Mouse (Mus musculus): ENCODE data around the gene Mertk. TPM values are rescaled to one million over a fixed set of nuclear protein-coding genes. Genes with fewer than 3 reads are reported as not detected.

Gene Mertk
- 6.2 and 7.7 TPM in 2 replicates for total RNA-seq (2014; rRNA removed)
- 2.0 and 2.6 TPM in 2 replicates for polyA plus RNA-seq (2015; fragmentation: Nextera tagmentation; extraction: Ambion mirVana)

DNA sequence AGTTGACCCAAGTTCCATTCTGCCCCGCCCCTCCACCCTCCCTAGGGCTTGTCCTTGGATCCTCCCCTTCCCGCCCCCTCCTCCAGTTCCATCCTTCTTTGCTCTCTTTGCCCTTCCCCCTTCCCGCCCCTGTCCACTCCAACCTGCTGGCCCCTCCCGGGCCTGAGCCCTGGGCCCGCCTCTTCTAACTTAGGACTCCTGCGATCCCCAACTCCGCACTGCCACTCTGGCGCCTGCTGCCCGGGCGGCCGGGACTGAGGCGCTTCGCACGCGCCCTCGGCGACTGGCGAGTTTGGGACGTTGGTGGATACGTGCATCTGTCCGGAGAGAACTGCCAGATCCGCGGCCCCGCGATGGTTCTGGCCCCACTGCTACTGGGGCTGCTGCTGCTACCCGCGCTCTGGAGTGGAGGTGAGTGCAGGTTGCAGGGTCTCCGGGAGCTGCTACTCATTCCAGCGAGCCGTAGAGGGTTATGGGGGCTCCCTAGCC is at the start of gene Mertk:
TSS of gene Mertk (plus strand) at position 264 of the 489 bp plus-strand sequence.
- H3K4me3 ChIP-seq (ENCODE audit: low read depth, low read length) = peak within 1 kb of the TSS; percentile 50
- H3K27ac ChIP-seq (ENCODE audit: low read depth, low read length) = peak within 1 kb of the TSS; percentile 57; the same call in 1 of the 2 replicates
- peak within 1 kb of the TSS; percentile 95 for H3K4me2 ChIP-seq (ENCODE audit: low read depth, low read length, poor library complexity, severe bottlenecking)
- under 1% methylated on average over 29 of the region's 30 CpGs for WGBS
- DNase-seq (ENCODE audit: low spot score) (peak; percentile 82), ATAC-seq (ENCODE audit: low FRiP score) (peak; percentile 83)
- H3K9ac ChIP-seq (replicated peaks; ENCODE audit: low read length, poor library complexity, severe bottlenecking) = peak within 1 kb of the TSS; percentile 33; the same call in 1 of the 2 replicates
- H3K36me3 ChIP-seq (ENCODE audit: insufficient read depth, low read length) = no peaks in the 10 kb centered on the region
- 0 out of 2 replicates have a peak, but pooled peaks cover 4% of the 10 kb centered on the region for H3K4me1 ChIP-seq (ENCODE audit: insufficient read depth, low read length)
- TF ChIP-seq CTCF (IDR thresholded peaks at IDR 0.05) = no peak
- H3K27me3 ChIP-seq (ENCODE audit: insufficient read depth, low read length) = 0 out of 2 replicates have a peak, but pooled peaks cover 12% of the 10 kb centered on the region
- H3K9me3 ChIP-seq (ENCODE audit: low read length) = no peaks in the 10 kb centered on the region

DNA sequence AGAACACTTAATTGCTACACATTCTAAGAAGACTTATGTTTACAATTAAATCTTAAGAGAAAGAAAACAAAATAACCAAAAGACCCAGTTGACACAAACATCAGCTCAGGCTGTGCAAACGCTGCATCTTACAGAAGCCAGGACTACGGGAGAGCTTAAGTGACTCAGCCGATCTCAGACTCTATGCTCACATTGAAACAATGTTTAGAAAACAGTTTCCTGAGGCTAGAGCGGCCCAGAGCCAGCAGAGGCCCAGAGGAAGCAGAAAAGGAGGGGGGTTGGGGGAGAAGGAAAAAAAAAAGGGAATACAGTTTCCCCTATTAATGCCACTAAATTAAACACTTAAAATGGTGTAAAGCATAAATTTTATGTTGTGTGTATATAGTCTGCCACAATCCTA is 18.1 kb upstream of the Mertk start:
- Histone ChIP-seq H3K27ac (ENCODE audit: low read depth, low read length) (no peak overlapping the region), H3K9ac (replicated peaks; ENCODE audit: low read length, poor library complexity, severe bottlenecking) (no peak overlapping the region), H3K27me3 (ENCODE audit: insufficient read depth, low read length) (no peaks in the 10 kb centered on the region), H3K9me3 (ENCODE audit: low read length) (no peaks in the 10 kb centered on the region), H3K36me3 (ENCODE audit: insufficient read depth, low read length) (peaks cover 35% of the 10 kb centered on the region), H3K4me1 (ENCODE audit: insufficient read depth, low read length) (no peaks in the 10 kb centered on the region), H3K4me3 (ENCODE audit: low read depth, low read length) (no peak overlapping the region), H3K4me2 (ENCODE audit: low read depth, low read length, poor library complexity, severe bottlenecking) (no peak overlapping the region)
- ATAC-seq (ENCODE audit: low FRiP score) (no peak), DNase-seq (ENCODE audit: low spot score) (no peak)
- WGBS = 87% methylated on average over 4 of the region's 4 CpGs
- TF ChIP-seq CTCF (IDR thresholded peaks at IDR 0.05) = no peak

DNA sequence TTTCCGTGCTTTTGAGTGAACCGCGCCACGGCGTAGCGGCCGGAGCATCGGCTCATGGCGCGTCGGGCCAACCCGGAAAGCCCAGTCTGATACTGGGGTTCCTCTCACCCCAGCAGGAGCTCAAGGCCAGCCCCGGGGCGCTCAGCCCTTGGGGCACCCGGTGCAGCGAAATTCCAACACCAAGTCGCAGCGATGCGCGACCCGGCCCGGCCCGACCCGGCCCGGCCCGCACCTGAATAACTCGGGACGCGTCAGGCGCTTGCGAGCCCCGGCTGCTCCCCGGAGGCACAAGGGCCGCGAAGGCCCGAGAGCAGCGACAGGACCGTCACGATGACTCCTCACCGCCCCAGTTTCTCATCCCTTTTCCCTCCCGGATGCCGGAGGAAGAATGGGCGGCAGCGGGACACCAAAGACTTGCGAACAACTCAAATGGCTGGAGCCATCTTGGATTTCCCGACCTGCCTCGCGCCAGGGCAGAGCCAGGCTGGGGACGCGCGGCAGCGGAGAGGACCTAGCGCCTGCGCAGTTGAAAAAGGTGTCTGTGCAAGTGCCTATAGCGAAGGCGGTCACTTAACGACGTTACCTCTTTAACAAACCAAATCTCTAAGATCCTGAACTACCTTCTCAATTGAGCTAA is 11.7 kb upstream of the Mertk start, which contains the start of gene Anapc1:
TSS of gene Anapc1 (minus strand) at position 471 of the 637 bp plus-strand sequence.
- under 1% methylated on average over 57 of the region's 58 CpGs for WGBS
- H3K27ac ChIP-seq (ENCODE audit: low read depth, low read length) = peak within 1 kb of the TSS; percentile 91
- ATAC-seq (ENCODE audit: low FRiP score) (peak; percentile 98), DNase-seq (ENCODE audit: low spot score) (peak; percentile 95)
- peaks cover 5% of the 10 kb centered on the region; the same call in 1 of the 2 replicates for H3K4me1 ChIP-seq (ENCODE audit: insufficient read depth, low read length)
- TF ChIP-seq CTCF (IDR thresholded peaks at IDR 0.05) = no peak
- H3K27me3 ChIP-seq (ENCODE audit: insufficient read depth, low read length) = no peaks in the 10 kb centered on the region
- peak within 1 kb of the TSS; percentile 94 for H3K4me3 ChIP-seq (ENCODE audit: low read depth, low read length)
- H3K9me3 ChIP-seq (ENCODE audit: low read length) = no peaks in the 10 kb centered on the region
- H3K4me2 ChIP-seq (ENCODE audit: low read depth, low read length, poor library complexity, severe bottlenecking) = peak within 1 kb of the TSS; percentile 64
- peaks cover 8% of the 10 kb centered on the region for H3K36me3 ChIP-seq (ENCODE audit: insufficient read depth, low read length)
- H3K9ac ChIP-seq (replicated peaks; ENCODE audit: low read length, poor library complexity, severe bottlenecking) = peak within 1 kb of the TSS; percentile 91

DNA sequence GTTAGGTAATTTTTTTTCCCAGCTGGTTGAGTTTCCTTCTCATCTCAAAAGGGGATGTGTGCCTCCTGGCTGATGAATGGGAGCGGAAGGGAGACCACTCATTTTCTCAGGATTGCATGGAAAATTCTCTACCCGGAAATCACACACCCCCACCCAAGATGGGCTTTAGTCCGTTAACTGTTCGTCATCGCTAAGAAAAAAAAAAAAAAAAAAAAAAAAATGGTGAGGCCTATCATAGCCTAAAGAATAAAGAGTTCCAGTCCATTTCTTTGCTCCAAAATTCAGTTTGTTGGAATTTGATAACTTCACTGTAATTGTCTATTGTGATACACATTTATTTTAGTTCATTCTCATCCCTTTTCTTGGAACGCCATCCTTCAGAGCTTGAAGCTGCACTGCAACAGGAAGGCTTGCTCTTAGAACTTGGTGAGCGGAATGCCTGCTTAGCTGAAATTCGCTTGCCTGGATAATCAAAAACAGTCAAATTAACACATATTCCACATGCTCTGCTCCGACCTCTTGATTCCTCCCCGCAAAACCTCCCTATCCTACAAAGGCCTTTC is 11.1 kb upstream of the Mertk start:
- Histone ChIP-seq H3K9ac (replicated peaks; ENCODE audit: low read length, poor library complexity, severe bottlenecking) (peak overlapping the region; percentile 91), H3K36me3 (ENCODE audit: insufficient read depth, low read length) (peaks cover 5% of the 10 kb centered on the region), H3K4me3 (ENCODE audit: low read depth, low read length) (peak overlapping the region; percentile 94), H3K27ac (ENCODE audit: low read depth, low read length) (peak overlapping the region; percentile 91), H3K27me3 (ENCODE audit: insufficient read depth, low read length) (no peaks in the 10 kb centered on the region), H3K4me1 (ENCODE audit: insufficient read depth, low read length) (peaks cover 5% of the 10 kb centered on the region; the same call in 1 of the 2 replicates), H3K4me2 (ENCODE audit: low read depth, low read length, poor library complexity, severe bottlenecking) (peak overlapping the region; percentile 64), H3K9me3 (ENCODE audit: low read length) (no peaks in the 10 kb centered on the region)
- TF ChIP-seq CTCF (IDR thresholded peaks at IDR 0.05) = peak; percentile 47
- peak; percentile 89 for ATAC-seq (ENCODE audit: low FRiP score)
- WGBS = 44% methylated on average over 10 of the region's 10 CpGs
- DNase-seq (ENCODE audit: low spot score) = peak; percentile 85

DNA sequence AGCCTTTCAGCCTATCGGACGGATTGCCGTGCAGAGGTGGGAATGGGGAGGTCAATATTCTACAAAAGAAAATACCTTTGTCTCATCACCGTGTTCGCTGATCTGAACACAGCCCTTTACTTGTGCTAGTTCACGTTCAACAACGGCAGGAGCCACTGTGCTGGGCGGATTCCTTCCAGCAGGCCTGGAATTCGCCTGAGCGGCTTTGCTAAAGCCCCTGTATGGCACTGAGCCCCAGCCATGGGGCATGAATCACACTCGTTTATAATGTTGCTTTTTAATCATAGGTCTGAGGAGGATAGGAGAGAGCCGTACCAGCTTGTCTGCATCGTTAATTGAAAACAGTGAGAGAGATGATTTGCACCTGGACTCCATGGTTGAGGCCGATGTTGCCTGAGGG is 6.4 kb upstream of the Mertk start:
- Histone ChIP-seq H3K27ac (ENCODE audit: low read depth, low read length) (no peak overlapping the region), H3K9ac (replicated peaks; ENCODE audit: low read length, poor library complexity, severe bottlenecking) (no peak overlapping the region), H3K36me3 (ENCODE audit: insufficient read depth, low read length) (no peaks in the 10 kb centered on the region), H3K4me2 (ENCODE audit: low read depth, low read length, poor library complexity, severe bottlenecking) (no peak overlapping the region), H3K4me3 (ENCODE audit: low read depth, low read length) (no peak overlapping the region), H3K27me3 (ENCODE audit: insufficient read depth, low read length) (0 out of 2 replicates have a peak, but pooled peaks cover 8% of the 10 kb centered on the region), H3K4me1 (ENCODE audit: insufficient read depth, low read length) (peaks cover 5% of the 10 kb centered on the region; the same call in 1 of the 2 replicates), H3K9me3 (ENCODE audit: low read length) (no peaks in the 10 kb centered on the region)
- WGBS = 78% methylated on average over 14 of the region's 14 CpGs
- no peak for TF ChIP-seq CTCF (IDR thresholded peaks at IDR 0.05)
- no peak for DNase-seq (ENCODE audit: low spot score)
- no peak for ATAC-seq (ENCODE audit: low FRiP score)

DNA sequence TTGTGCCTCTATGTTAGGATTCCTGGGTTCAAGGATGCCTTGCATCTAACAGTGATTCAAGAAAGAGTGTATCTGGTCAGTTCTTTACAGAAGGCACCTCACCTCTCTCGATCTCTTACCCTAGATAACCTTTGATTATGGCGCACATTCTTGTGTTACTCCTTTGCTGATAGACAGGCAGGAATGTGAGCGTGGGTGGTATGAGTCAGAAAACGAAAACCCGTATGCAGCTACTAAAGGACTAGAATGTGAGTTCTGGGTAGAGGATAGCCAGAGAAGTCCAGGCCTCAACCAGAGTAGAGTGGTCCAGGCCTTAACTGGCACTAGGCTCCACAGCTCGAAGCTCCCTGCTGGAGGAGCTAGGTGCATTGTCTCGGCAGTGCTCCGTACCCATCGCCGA is 6.0 kb upstream of the Mertk start:
- Histone ChIP-seq H3K9me3 (ENCODE audit: low read length) (no peaks in the 10 kb centered on the region), H3K36me3 (ENCODE audit: insufficient read depth, low read length) (no peaks in the 10 kb centered on the region), H3K4me2 (ENCODE audit: low read depth, low read length, poor library complexity, severe bottlenecking) (no peak overlapping the region), H3K27ac (ENCODE audit: low read depth, low read length) (no peak overlapping the region), H3K4me1 (ENCODE audit: insufficient read depth, low read length) (peaks cover 4% of the 10 kb centered on the region; the same call in 1 of the 2 replicates), H3K4me3 (ENCODE audit: low read depth, low read length) (no peak overlapping the region), H3K27me3 (ENCODE audit: insufficient read depth, low read length) (0 out of 2 replicates have a peak, but pooled peaks cover 8% of the 10 kb centered on the region), H3K9ac (replicated peaks; ENCODE audit: low read length, poor library complexity, severe bottlenecking) (no peak overlapping the region)
- TF ChIP-seq CTCF (IDR thresholded peaks at IDR 0.05) = no peak
- DNase-seq (ENCODE audit: low spot score) (no peak), ATAC-seq (ENCODE audit: low FRiP score) (no peak)
- WGBS = 90% methylated on average over 10 of the region's 10 CpGs

All from midbrain, postnatal 0 days (tissue).